ENCODE assay signal across 8 mouse cellular contexts in the genomic region with DNA sequence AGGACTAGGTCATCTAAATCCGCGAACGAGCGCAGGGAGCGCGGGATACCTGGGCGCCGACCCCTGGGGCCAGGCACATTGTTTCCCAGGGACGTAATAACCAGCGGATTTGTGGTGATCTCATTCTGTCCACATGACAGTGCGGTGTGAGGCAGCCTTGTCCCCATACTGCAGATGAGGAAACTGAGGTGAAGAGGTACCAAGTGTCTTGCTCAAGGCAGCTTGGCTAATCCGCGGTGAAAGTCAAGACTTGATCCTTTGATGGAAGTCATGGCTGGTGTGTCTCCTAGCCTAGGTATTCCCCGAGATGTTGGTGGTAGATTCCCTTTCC. TPM values are rescaled to one million over a fixed set of nuclear protein-coding genes. Genes with fewer than 3 reads are reported as not detected.
DNase-seq lines count a peak whose midpoint lies in the region; ATAC-seq and TF ChIP-seq lines count a peak whose summit lies in the region.

No protein-coding gene starts in this region.

- no peaks in the 10 kb centered on the region for H3K36me3 ChIP-seq in lung, embryonic 15.5 days
- H3K36me3 ChIP-seq in embryonic facial prominence, embryonic 15.5 days = no peaks in the 10 kb centered on the region
- no peaks in the 10 kb centered on the region for H3K36me3 ChIP-seq in limb, embryonic 13.5 days

- H3K4me3 ChIP-seq in lung, embryonic 15.5 days = peak overlapping the region; percentile 59
- H3K4me3 ChIP-seq in embryonic facial prominence, embryonic 15.5 days (replicated peaks) = peak overlapping the region; percentile 86
- peak overlapping the region; percentile 78 for H3K4me3 ChIP-seq in limb, embryonic 13.5 days
- peak overlapping the region; percentile 90 for H3K4me3 ChIP-seq in olfactory bulb, adult 2 months (ENCODE audit: insufficient read depth, low read depth, low read length)

- H3K9ac ChIP-seq in lung, embryonic 15.5 days = peak overlapping the region; percentile 62
- peak overlapping the region; percentile 85 for H3K9ac ChIP-seq in embryonic facial prominence, embryonic 15.5 days
- peak overlapping the region; percentile 89 for H3K9ac ChIP-seq in limb, embryonic 13.5 days

- WGBS in lung, embryonic 15.5 days = 8% methylated on average over 14 of the region's 14 CpGs
- whole genome bisulfite sequencing in embryonic facial prominence, embryonic 15.5 days = 5% methylated on average over 14 of the region's 14 CpGs
- 8% methylated on average over 14 of the region's 14 CpGs for WGBS in limb, embryonic 13.5 days
- 11% methylated on average over 14 of the region's 14 CpGs for WGBS in olfactory bulb, adult 2 months

- no peak for TF ChIP-seq POLR2A in olfactory bulb, adult 2 months (IDR thresholded peaks at IDR 0.05; ENCODE audit: insufficient read depth, low read depth, low read length)

- H3K27me3 ChIP-seq in lung, embryonic 15.5 days = 0 out of 2 replicates have a peak, but pooled peaks cover 5% of the 10 kb centered on the region
- no peaks in the 10 kb centered on the region for H3K27me3 ChIP-seq in embryonic facial prominence, embryonic 15.5 days
- H3K27me3 ChIP-seq in limb, embryonic 13.5 days = peaks cover 7% of the 10 kb centered on the region; the same call in 1 of the 2 replicates

- peak overlapping the region; percentile 82 for H3K27ac ChIP-seq in lung, embryonic 15.5 days
- H3K27ac ChIP-seq in embryonic facial prominence, embryonic 15.5 days (replicated peaks) = peak overlapping the region; percentile 89
- no peak overlapping the region; the same call in 1 of the 2 replicates for H3K27ac ChIP-seq in limb, embryonic 13.5 days
- peak overlapping the region; percentile 75 for H3K27ac ChIP-seq in olfactory bulb, adult 2 months (ENCODE audit: insufficient read depth, low read depth, low read length)

- no peak for TF ChIP-seq CTCF in olfactory bulb, adult 2 months (IDR thresholded peaks at IDR 0.05; ENCODE audit: insufficient read depth, low read depth, low read length)

- ATAC-seq in lung, embryonic 15.5 days (ENCODE audit: borderline replicate concordance, extremely low read depth, low FRiP score, low TSS enrichment) = no peak
- ATAC-seq in embryonic facial prominence, embryonic 15.5 days (ENCODE audit: insufficient number of reproducible peaks, low FRiP score, low TSS enrichment, low read depth) = no peak
- ATAC-seq in limb, embryonic 13.5 days (ENCODE audit: low FRiP score, low read depth) = no peak

- H3K4me1 ChIP-seq in lung, embryonic 15.5 days = peaks cover 56% of the 10 kb centered on the region
- H3K4me1 ChIP-seq in embryonic facial prominence, embryonic 15.5 days = peaks cover 59% of the 10 kb centered on the region
- H3K4me1 ChIP-seq in limb, embryonic 13.5 days = peaks cover 61% of the 10 kb centered on the region
- peaks cover 44% of the 10 kb centered on the region for H3K4me1 ChIP-seq in olfactory bulb, adult 2 months (ENCODE audit: control insufficient read depth, insufficient read depth, low read length)

- no peaks in the 10 kb centered on the region for H3K9me3 ChIP-seq in lung, embryonic 15.5 days
- H3K9me3 ChIP-seq in embryonic facial prominence, embryonic 15.5 days (replicated peaks) = no peaks in the 10 kb centered on the region
- no peaks in the 10 kb centered on the region for H3K9me3 ChIP-seq in limb, embryonic 13.5 days

- peak overlapping the region; percentile 88 for H3K4me2 ChIP-seq in lung, embryonic 15.5 days
- peak overlapping the region; percentile 96 for H3K4me2 ChIP-seq in embryonic facial prominence, embryonic 15.5 days (replicated peaks)
- H3K4me2 ChIP-seq in limb, embryonic 13.5 days (replicated peaks) = peak overlapping the region; percentile 96

- DNase-seq in lung, postnatal 4 days = no peak
- no peak for DNase-seq in cerebellum, adult 11 months
- DNase-seq in frontal cortex, adult 2 months (ENCODE audit: extremely low spot score in 1 of 2, low spot score in 1 of 2) = no peak
- no peak for DNase-seq in yolk sac, embryonic 10.5 days (ENCODE audit: low spot score)

RNA-seq across cellular contexts. Expression of a gene that starts 27.3 kb away (rescaled TPM):
- polyA plus RNA-seq in lung, embryonic 15.5 days (2015; fragmentation: Nextera tagmentation; extraction: Ambion mirVana) = not detected in 2 replicates
- polyA plus RNA-seq in embryonic facial prominence, embryonic 15.5 days (2015; fragmentation: Nextera tagmentation; extraction: Ambion mirVana) = not detected in 2 replicates
- not detected in 2 replicates for polyA plus RNA-seq in limb, embryonic 13.5 days (2015; fragmentation: Nextera tagmentation; extraction: Ambion mirVana)
- not detected in 2 replicates for polyA plus RNA-seq in olfactory bulb, adult 2 months (2012; ENCODE audit: insufficient read depth, insufficient read length, low replicate concordance, missing spikeins)
- polyA plus RNA-seq in frontal cortex, adult 2 months (2012; rRNA removed) = 0.02 and 0.04 TPM in 2 replicates

RNA-seq across cellular contexts. Expression of a gene that starts 45.3 kb away (rescaled TPM):
- polyA plus RNA-seq in lung, embryonic 15.5 days (2015; fragmentation: Nextera tagmentation; extraction: Ambion mirVana) = 3.6 and 4.1 TPM in 2 replicates
- 5.1 and 5.8 TPM in 2 replicates for polyA plus RNA-seq in embryonic facial prominence, embryonic 15.5 days (2015; fragmentation: Nextera tagmentation; extraction: Ambion mirVana)
- 4.4 and 4.6 TPM in 2 replicates for polyA plus RNA-seq in limb, embryonic 13.5 days (2015; fragmentation: Nextera tagmentation; extraction: Ambion mirVana)
- polyA plus RNA-seq in olfactory bulb, adult 2 months (2012; ENCODE audit: insufficient read depth, insufficient read length, low replicate concordance, missing spikeins) = not detected in 2 replicates
- polyA plus RNA-seq in frontal cortex, adult 2 months (2012; rRNA removed) = 10.1 TPM in 2 replicates

RNA-seq across cellular contexts. Expression of a gene that starts 47.0 kb away (rescaled TPM):
- 25.3 and 27.4 TPM in 2 replicates for polyA plus RNA-seq in lung, embryonic 15.5 days (2015; fragmentation: Nextera tagmentation; extraction: Ambion mirVana)
- polyA plus RNA-seq in embryonic facial prominence, embryonic 15.5 days (2015; fragmentation: Nextera tagmentation; extraction: Ambion mirVana) = 37.1 and 37.7 TPM in 2 replicates
- polyA plus RNA-seq in limb, embryonic 13.5 days (2015; fragmentation: Nextera tagmentation; extraction: Ambion mirVana) = 24.7 and 25.9 TPM in 2 replicates
- not detected in 2 replicates for polyA plus RNA-seq in olfactory bulb, adult 2 months (2012; ENCODE audit: insufficient read depth, insufficient read length, low replicate concordance, missing spikeins)
- polyA plus RNA-seq in frontal cortex, adult 2 months (2012; rRNA removed) = 22.6 and 24.7 TPM in 2 replicates
